Mouse (Mus musculus) heart, postnatal 0 days (tissue): ENCODE results near the gene Cldn19. TPM values are rescaled to one million over a fixed set of nuclear protein-coding genes. Genes with fewer than 3 reads are reported as not detected.
A peak's percentile ranks its signal among the peaks of the same experiment; 100 is the strongest.

ENCODE experiments used
- ATAC-seq: fragments of 200-750 bp; cut with Nextera tagmentation; 2 replicates; pipeline ENCODE4 v1.8.0; 2017; ENCODE audit warnings: low read depth, moderate number of reproducible peaks, moderate library complexity; ENCODE audit not compliant: insufficient read depth
- DNase-seq: peaks from one replicate; pipeline ENCODE4 v3.0.0-alpha.2; 2016; ENCODE audit warnings: low spot score
- H3K27ac ChIP-seq: fragments of 300-500 bp; sonication (generic); 2 replicates; pipeline ENCODE4 v1.5.1; 2014; ENCODE audit warnings: low read depth, mild to moderate bottlenecking
- H3K27me3 ChIP-seq: fragments of 300-500 bp; sonication (generic); 2 replicates; pipeline ENCODE4 v1.6.1; 2014; ENCODE audit warnings: low read length, mixed read lengths; ENCODE audit not compliant: control insufficient read depth, insufficient read depth
- H3K36me3 ChIP-seq: fragments of 300-500 bp; sonication (generic); replicated peaks from 2 replicates; pipeline ENCODE4 v1.6.1; 2014; ENCODE audit warnings: low read length, mixed read lengths; ENCODE audit not compliant: control insufficient read depth, insufficient read depth
- H3K4me1 ChIP-seq: fragments of 300-500 bp; sonication (generic); 2 replicates; pipeline ENCODE4 v1.6.1; 2014; ENCODE audit warnings: antibody characterized with exemption; ENCODE audit not compliant: control insufficient read depth, insufficient read depth
- H3K4me2 ChIP-seq: fragments of 300-500 bp; sonication (generic); 2 replicates; pipeline ENCODE4 v1.6.1; 2014; ENCODE audit warnings: low read depth, mild to moderate bottlenecking, low read length, moderate library complexity
- H3K4me3 ChIP-seq: fragments of 300-500 bp; sonication (generic); 2 replicates; pipeline ENCODE4 v1.5.1; 2014; ENCODE audit warnings: low read depth, low read length
- H3K9ac ChIP-seq: fragments of 300-500 bp; sonication (generic); replicated peaks from 2 replicates; pipeline ENCODE4 v1.6.1; 2014; ENCODE audit warnings: low read depth, low read length, mixed read lengths
- H3K9me3 ChIP-seq: fragments of 300-500 bp; sonication (generic); replicated peaks from 2 replicates; pipeline ENCODE4 v1.6.1; 2016; ENCODE audit warnings: low read length; ENCODE audit not compliant: control insufficient read depth
- CTCF ChIP-seq: IDR thresholded peaks from 2 replicates; pipeline ENCODE4 v1.5.1; 2016; ENCODE audit warnings: antibody characterized with exemption, control low read depth, low read depth
- EP300 ChIP-seq: IDR thresholded peaks from 2 replicates; pipeline ENCODE4 v1.6.1; 2016; ENCODE audit warnings: antibody characterized with exemption, low read depth
- WGBS: fragments of 180-500 bp; shearing (Covaris S2); extraction: QIAGEN DNeasy Blood & Tissue Kit; methylation state at CpG from one replicate; pipeline ENCODE4 v1.1.7; 2014; 5-methylcytosine and 5-hydroxymethylcytosine counted together
- polyA plus RNA-seq: library from polyadenylated mRNA; unstranded; fragments of >200 nt; fragmentation: Nextera tagmentation; extraction: Ambion mirVana; gene quantifications from 2 replicates; pipeline ENCODE4 v1.2.1, GENCODE M21; 2015
- total RNA-seq: library from RNA; depleted of rRNA; stranded (reverse); fragments of >200 nt; gene quantifications from 2 replicates; pipeline ENCODE4 v1.2.3, GENCODE M21; 2014; ENCODE audit warnings: low replicate concordance

Gene Cldn19
- total and polyA plus RNA-seq, 2 experiments from 2014 or later = not detected

GRCm38 (mm10) chr4:119284861-119285260, 29.6 kb downstream of the Cldn19 start:
- Histone ChIP-seq H3K9me3 (no peaks in the 10 kb centered on the region), H3K36me3 (peaks cover 60% of the 10 kb centered on the region), H3K27ac (no peak overlapping the region; the same call in 1 of the 2 replicates), H3K4me3 (no peak overlapping the region), H3K4me2 (no peak overlapping the region), H3K9ac (no peak overlapping the region), H3K27me3 (no peaks in the 10 kb centered on the region), H3K4me1 (peaks cover 17% of the 10 kb centered on the region)
- WGBS = 81% methylated on average over 1 of the region's 1 CpGs
- no peak for ATAC-seq
- TF ChIP-seq CTCF (no peak), EP300 (no peak)
- DNase-seq = no peak

GRCm38 (mm10) chr4:119285336-119285735, 30.1 kb downstream of the Cldn19 start:
- no peaks in the 10 kb centered on the region for H3K9me3 ChIP-seq
- no peak for TF ChIP-seq EP300
- no peak for TF ChIP-seq CTCF
- H3K36me3 ChIP-seq = peaks cover 56% of the 10 kb centered on the region

GRCm38 (mm10) chr4:119291921-119292320, 36.7 kb downstream of the Cldn19 start:
- H3K9me3 ChIP-seq = no peaks in the 10 kb centered on the region
- no peak for ATAC-seq
- H3K4me2 ChIP-seq = peak overlapping the region; percentile 87
- H3K4me1 ChIP-seq = peaks cover 27% of the 10 kb centered on the region
- TF ChIP-seq CTCF (no peak), EP300 (no peak)
- 80% methylated on average over 1 of the region's 1 CpGs for WGBS
- DNase-seq = no peak
- H3K4me3 ChIP-seq = peak overlapping the region; percentile 91
- H3K27ac ChIP-seq = no peak overlapping the region
- peak overlapping the region; percentile 88; the same call in 1 of the 2 replicates for H3K9ac ChIP-seq
- H3K36me3 ChIP-seq = 0 out of 2 replicates have a peak, but pooled peaks cover 12% of the 10 kb centered on the region
- H3K27me3 ChIP-seq = no peaks in the 10 kb centered on the region

More at GRCm38 (mm10) chr4:119285336-119285735, 30.1 kb downstream of the Cldn19 start:
- DNase-seq (no peak), ATAC-seq (no peak)
- Histone ChIP-seq H3K9ac (no peak overlapping the region), H3K4me3 (no peak overlapping the region), H3K4me1 (peaks cover 17% of the 10 kb centered on the region), H3K27me3 (no peaks in the 10 kb centered on the region), H3K27ac (no peak overlapping the region), H3K4me2 (no peak overlapping the region)
- 57% methylated on average over 2 of the region's 2 CpGs for WGBS

GRCm38 (mm10) chr4:119292771-119293573, 37.8 kb downstream of the Cldn19 start:
- TF ChIP-seq EP300 = no peak
- peak overlapping the region; percentile 87 for H3K4me2 ChIP-seq
- 0 out of 2 replicates have a peak, but pooled peaks cover 12% of the 10 kb centered on the region for H3K36me3 ChIP-seq
- no peaks in the 10 kb centered on the region for H3K9me3 ChIP-seq
- peak; percentile 18; the same call in 1 of the 2 replicates for ATAC-seq
- H3K4me3 ChIP-seq = peak overlapping the region; percentile 91
- no peaks in the 10 kb centered on the region for H3K27me3 ChIP-seq
- peaks cover 16% of the 10 kb centered on the region for H3K4me1 ChIP-seq
- peak overlapping the region; percentile 89 for H3K27ac ChIP-seq
- DNase-seq = peak; percentile 59
- peak overlapping the region; percentile 88 for H3K9ac ChIP-seq
- under 1% methylated on average over 24 of the region's 24 CpGs for WGBS

- Histone ChIP-seq H3K9ac (peak overlapping the region; percentile 88), H3K27ac (peak overlapping the region; percentile 89), H3K4me2 (peak overlapping the region; percentile 87), H3K4me3 (peak overlapping the region; percentile 91), H3K9me3 (no peaks in the 10 kb centered on the region), H3K4me1 (peaks cover 11% of the 10 kb centered on the region), H3K36me3 (0 out of 2 replicates have a peak, but pooled peaks cover 7% of the 10 kb centered on the region), H3K27me3 (no peaks in the 10 kb centered on the region)
- DNase-seq = no peak
- TF ChIP-seq EP300 (no peak), CTCF (no peak)
- ATAC-seq = peak; percentile 28
- WGBS = under 1% methylated on average over 57 of the region's 80 CpGs
Measured at GRCm38 (mm10) chr4:119293574-119294258, 38.5 kb downstream of the Cldn19 start.
